Mouse (Mus musculus) myocyte (in vitro differentiated cells): ENCODE results near the gene Cxcr1.

Experiments used
- CEBPB ChIP-seq: IDR thresholded peaks from 2 replicates; pipeline ENCODE4 v1.6.1; 2011; ENCODE audit warnings: mild to moderate bottlenecking, moderate library complexity; ENCODE audit not compliant: poor library complexity, insufficient read depth, severe bottlenecking
- E2F4 ChIP-seq: IDR thresholded peaks from one replicate; pipeline ENCODE4 v1.6.1; 2011; ENCODE audit warnings: mild to moderate bottlenecking, control low read depth, moderate library complexity; ENCODE audit not compliant: insufficient read depth
- MAX ChIP-seq: IDR thresholded peaks from one replicate; pipeline ENCODE4 v1.6.1; 2011; ENCODE audit warnings: low read depth, mild to moderate bottlenecking, control low read depth
- MYOD1 ChIP-seq, 3 experiments: IDR thresholded peaks; one replicate each; pipeline ENCODE4 v1.6.1; 2011; ENCODE audit warnings: control low read depth in 2 of 3, low read depth in 2 of 3, mild to moderate bottlenecking in 2 of 3, moderate library complexity in 1 of 3; ENCODE audit not compliant: insufficient read length in 2 of 3, control insufficient read depth in 1 of 3
- MYOG ChIP-seq, 3 experiments: IDR thresholded peaks; one replicate each; pipeline ENCODE4 v1.6.1; 2011; ENCODE audit warnings: control low read depth in 2 of 3, low read depth in 2 of 3, mild to moderate bottlenecking in 2 of 3; ENCODE audit not compliant: insufficient read length in 2 of 3, control insufficient read depth in 1 of 3, insufficient read depth in 1 of 3
- POLR2A ChIP-seq: IDR thresholded peaks from one replicate; pipeline ENCODE4 v1.6.1; 2011; ENCODE audit warnings: low read depth, mild to moderate bottlenecking, control low read depth, moderate library complexity; ENCODE audit not compliant: insufficient read length
- POLR2AphosphoS2 ChIP-seq: IDR thresholded peaks from one replicate; pipeline ENCODE4 v1.6.1; 2011; ENCODE audit warnings: low read depth, control low read depth; ENCODE audit not compliant: insufficient read length
- REST ChIP-seq: IDR thresholded peaks from one replicate; pipeline ENCODE4 v1.6.1; 2011; ENCODE audit warnings: mild to moderate bottlenecking, control low read depth, moderate library complexity; ENCODE audit not compliant: insufficient read depth, insufficient read length
- SRF ChIP-seq: IDR thresholded peaks from one replicate; pipeline ENCODE4 v1.6.1; 2011; ENCODE audit warnings: low read depth; ENCODE audit not compliant: control insufficient read depth, insufficient read length
- TCF12 ChIP-seq: IDR thresholded peaks from one replicate; pipeline ENCODE4 v1.6.1; 2011; ENCODE audit warnings: mild to moderate bottlenecking, control low read depth; ENCODE audit not compliant: poor library complexity, insufficient read depth, severe bottlenecking
- TCF3 ChIP-seq: IDR thresholded peaks from one replicate; pipeline ENCODE4 v1.6.1; 2011; ENCODE audit warnings: low read depth, control low read depth; ENCODE audit not compliant: insufficient read length
- USF1 ChIP-seq: IDR thresholded peaks from one replicate; pipeline ENCODE4 v1.6.1; 2011; ENCODE audit warnings: low read depth, mild to moderate bottlenecking, control low read depth, moderate library complexity

DNA sequence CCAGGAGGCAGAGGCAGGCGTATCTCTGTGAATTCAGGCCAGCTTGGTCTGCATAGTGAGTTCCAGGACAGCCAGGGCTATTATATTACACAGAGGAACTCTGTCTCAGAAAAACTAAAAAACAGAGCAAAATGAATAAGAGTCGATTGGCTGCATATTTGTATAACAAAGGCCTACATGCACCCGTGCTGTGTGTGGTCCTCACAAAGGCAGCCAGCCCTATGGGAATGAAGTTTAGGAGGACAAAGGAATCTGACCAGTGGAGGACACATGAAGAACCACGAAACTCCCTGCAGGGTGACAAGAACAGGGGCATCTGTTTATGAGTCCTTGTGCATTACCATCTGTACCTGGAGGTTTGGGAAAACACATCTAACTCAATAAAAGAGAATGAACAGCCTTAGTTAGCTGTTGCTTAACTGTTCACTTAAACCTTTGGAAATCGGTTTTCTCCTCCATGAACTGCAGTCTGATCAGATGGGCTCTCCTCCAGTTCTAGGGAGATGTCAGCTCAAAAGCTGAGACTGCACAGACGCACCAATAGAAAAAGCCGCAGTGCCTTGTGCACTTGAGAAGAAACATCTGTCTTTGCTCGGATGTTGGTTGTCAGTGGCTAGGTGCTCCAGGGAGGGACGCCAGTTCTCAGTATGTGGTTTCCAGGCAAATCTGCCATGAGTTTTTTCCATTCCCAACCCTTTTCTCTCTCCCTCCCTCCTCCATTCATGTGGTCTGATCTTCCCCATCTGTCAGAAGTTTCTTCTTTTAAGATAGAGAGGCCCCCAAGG lies 14.6 kb downstream of the Cxcr1 start:
- TF ChIP-seq MYOD1 (IDR thresholded peaks at IDR 0.05; ENCODE audit: control insufficient read depth in 1 of 3, insufficient read length in 2 of 3, low read depth in 2 of 3) (no peak), MAX (no peak), POLR2A (no peak), TCF12 (no peak), CEBPB (no peak), REST (no peak), USF1 (no peak), POLR2AphosphoS2 (no peak), E2F4 (no peak), MYOG (IDR thresholded peaks at IDR 0.05; ENCODE audit: control insufficient read depth in 1 of 3, insufficient read depth in 1 of 3, insufficient read length in 2 of 3, low read depth in 2 of 3) (no peak), TCF3 (no peak), SRF (no peak)
